Mouse (Mus musculus) midbrain, embryonic 10.5 days (tissue): ENCODE data around the gene Fam126a. TPM values are rescaled to one million over a fixed set of nuclear protein-coding genes. Genes with fewer than 3 reads are reported as not detected.

Source experiments
- DNase-seq: peaks from one replicate; pipeline ENCODE4 v3.0.0-alpha.2; 2017; ENCODE audit warnings: low spot score
- H3K27ac ChIP-seq: fragments of 300-500 bp; sonication (generic); replicated peaks from 2 replicates; pipeline ENCODE4 v1.5.1; 2016; ENCODE audit warnings: mild to moderate bottlenecking
- H3K27me3 ChIP-seq: fragments of 300-500 bp; sonication (generic); 2 replicates; pipeline ENCODE4 v1.6.1; 2016; ENCODE audit warnings: low read depth, mild to moderate bottlenecking; ENCODE audit not compliant: poor library complexity, severe bottlenecking
- H3K36me3 ChIP-seq: fragments of 300-500 bp; sonication (generic); 2 replicates; pipeline ENCODE4 v1.6.1; 2016; ENCODE audit warnings: mild to moderate bottlenecking, moderate library complexity
- H3K4me1 ChIP-seq: fragments of 300-500 bp; sonication (generic); 2 replicates; pipeline ENCODE4 v1.6.1; 2016
- H3K4me3 ChIP-seq: fragments of 300-500 bp; sonication (generic); 2 replicates; pipeline ENCODE4 v1.5.1; 2016; ENCODE audit warnings: mild to moderate bottlenecking, moderate library complexity
- H3K9me3 ChIP-seq: fragments of 300-500 bp; sonication (generic); replicated peaks from 2 replicates; pipeline ENCODE4 v1.6.1; 2016; ENCODE audit warnings: mild to moderate bottlenecking
- WGBS: fragments of 180-500 bp; shearing (Covaris S2); methylation state at CpG from one replicate; pipeline ENCODE4 v1.1.7; 2016; 5-methylcytosine and 5-hydroxymethylcytosine counted together
- polyA plus RNA-seq: library from polyadenylated mRNA; unstranded; fragments of >200 nt; fragmentation: Nextera tagmentation; extraction: Ambion mirVana; gene quantifications from 2 replicates; pipeline ENCODE4 v1.2.1, GENCODE M21; 2016

Fam126a gene
- polyA plus RNA-seq, 1 experiment from 2014 or later: 24.6 TPM

- H3K9me3 ChIP-seq: 0 out of 2 replicates have a peak, but pooled peaks cover 3% of the 10 kb centered on the region
- H3K27ac ChIP-seq: no peak overlapping the region
- peaks cover 21% of the 10 kb centered on the region for H3K36me3 ChIP-seq
- WGBS: 74% methylated on average over 5 of the region's 5 CpGs
- no peak for DNase-seq
- peaks cover 4% of the 10 kb centered on the region; the same call in 1 of the 2 replicates for H3K4me1 ChIP-seq
- no peaks in the 10 kb centered on the region for H3K27me3 ChIP-seq
- H3K4me3 ChIP-seq: no peak overlapping the region
These were observed 17.0 kb downstream of the Fam126a start for GRCm38 (mm10) chr5:24013338-24014003.

GRCm38 (mm10) chr5:23999083-23999671, 31.3 kb downstream of the Fam126a start:
- DNase-seq: no peak
- Histone ChIP-seq H3K4me3 (no peak overlapping the region), H3K36me3 (peaks cover 10% of the 10 kb centered on the region), H3K9me3 (no peaks in the 10 kb centered on the region), H3K27me3 (no peaks in the 10 kb centered on the region), H3K4me1 (no peaks in the 10 kb centered on the region), H3K27ac (no peak overlapping the region)
- WGBS: 69% methylated on average over 1 of the region's 1 CpGs

GRCm38 (mm10) chr5:23995951-23996350, 34.5 kb downstream of the Fam126a start:
- Histone ChIP-seq H3K36me3 (peaks cover 10% of the 10 kb centered on the region), H3K27ac (no peak overlapping the region), H3K4me1 (peaks cover 8% of the 10 kb centered on the region), H3K4me3 (no peak overlapping the region), H3K27me3 (no peaks in the 10 kb centered on the region), H3K9me3 (no peaks in the 10 kb centered on the region)
- 88% methylated on average over 5 of the region's 5 CpGs for whole genome bisulfite sequencing
- DNase-seq: no peak

- Histone ChIP-seq H3K4me3 (no peak overlapping the region), H3K4me1 (peaks cover 8% of the 10 kb centered on the region), H3K9me3 (no peaks in the 10 kb centered on the region), H3K27me3 (no peaks in the 10 kb centered on the region), H3K36me3 (peaks cover 10% of the 10 kb centered on the region), H3K27ac (no peak overlapping the region)
- 96% methylated on average over 3 of the region's 3 CpGs for WGBS
- DNase-seq: no peak
These were observed 35.6 kb downstream of the Fam126a start for GRCm38 (mm10) chr5:23994929-23995328.

GRCm38 (mm10) chr5:23994231-23994630, 36.3 kb downstream of the Fam126a start:
- no peak for DNase-seq

GRCm38 (mm10) chr5:23993553-23993894, 37.0 kb downstream of the Fam126a start:
- Histone ChIP-seq H3K27me3 (no peaks in the 10 kb centered on the region), H3K36me3 (no peaks in the 10 kb centered on the region; the same call in 1 of the 2 replicates), H3K9me3 (no peaks in the 10 kb centered on the region), H3K4me3 (no peak overlapping the region), H3K4me1 (peaks cover 8% of the 10 kb centered on the region), H3K27ac (peak overlapping the region; percentile 39)
- WGBS: 68% methylated on average over 2 of the region's 2 CpGs
- DNase-seq: no peak

More at GRCm38 (mm10) chr5:23994231-23994630, 36.3 kb downstream of the Fam126a start:
- H3K27me3 ChIP-seq: no peaks in the 10 kb centered on the region
- no peaks in the 10 kb centered on the region for H3K9me3 ChIP-seq
- H3K4me1 ChIP-seq: peaks cover 8% of the 10 kb centered on the region
- no peak overlapping the region for H3K27ac ChIP-seq
- WGBS: 89% methylated on average over 2 of the region's 2 CpGs
- H3K4me3 ChIP-seq: no peak overlapping the region
- peaks cover 7% of the 10 kb centered on the region for H3K36me3 ChIP-seq

- Histone ChIP-seq H3K27me3 (no peaks in the 10 kb centered on the region), H3K27ac (peak overlapping the region; percentile 39), H3K4me1 (peaks cover 8% of the 10 kb centered on the region), H3K9me3 (no peaks in the 10 kb centered on the region), H3K4me3 (no peak overlapping the region), H3K36me3 (no peaks in the 10 kb centered on the region)
- WGBS: 78% methylated on average over 5 of the region's 5 CpGs
- DNase-seq: no peak
These were observed 37.5 kb downstream of the Fam126a start for GRCm38 (mm10) chr5:23992876-23993552.

GRCm38 (mm10) chr5:23990001-23990400, 40.5 kb downstream of the Fam126a start:
- Histone ChIP-seq H3K27me3 (no peaks in the 10 kb centered on the region), H3K27ac (0 out of 2 replicates have a peak overlapping the region, but pooled peaks have one; percentile 13), H3K9me3 (no peaks in the 10 kb centered on the region), H3K36me3 (peaks cover 13% of the 10 kb centered on the region; the same call in 1 of the 2 replicates), H3K4me1 (peaks cover 8% of the 10 kb centered on the region), H3K4me3 (no peak overlapping the region)
- DNase-seq: no peak
- 92% methylated on average over 3 of the region's 3 CpGs for WGBS

GRCm38 (mm10) chr5:23987792-23988191, 42.7 kb downstream of the Fam126a start:
- WGBS: 72% methylated on average over 10 of the region's 10 CpGs
- no peaks in the 10 kb centered on the region for H3K27me3 ChIP-seq
- H3K36me3 ChIP-seq: peaks cover 15% of the 10 kb centered on the region
- DNase-seq: no peak
- no peaks in the 10 kb centered on the region for H3K4me1 ChIP-seq
- no peaks in the 10 kb centered on the region for H3K9me3 ChIP-seq
- no peak overlapping the region for H3K27ac ChIP-seq
- no peak overlapping the region for H3K4me3 ChIP-seq

- WGBS: 86% methylated on average over 1 of the region's 1 CpGs
- Histone ChIP-seq H3K27me3 (no peaks in the 10 kb centered on the region), H3K9me3 (no peaks in the 10 kb centered on the region), H3K36me3 (peaks cover 53% of the 10 kb centered on the region), H3K4me1 (no peaks in the 10 kb centered on the region), H3K4me3 (no peak overlapping the region), H3K27ac (no peak overlapping the region)
- no peak for DNase-seq
These were observed 48.4 kb downstream of the Fam126a start for GRCm38 (mm10) chr5:23982081-23982480.

- Histone ChIP-seq H3K27ac (no peak overlapping the region), H3K36me3 (peaks cover 50% of the 10 kb centered on the region), H3K27me3 (no peaks in the 10 kb centered on the region), H3K4me3 (no peak overlapping the region), H3K4me1 (no peaks in the 10 kb centered on the region), H3K9me3 (no peaks in the 10 kb centered on the region)
- no peak for DNase-seq
- 94% methylated on average over 14 of the region's 14 CpGs for WGBS
These were observed 52.0 kb downstream of the Fam126a start for GRCm38 (mm10) chr5:23978516-23978915.

GRCm38 (mm10) chr5:23974994-23975575, 55.4 kb downstream of the Fam126a start:
- Histone ChIP-seq H3K4me1 (no peaks in the 10 kb centered on the region), H3K27me3 (no peaks in the 10 kb centered on the region), H3K27ac (no peak overlapping the region), H3K36me3 (peaks cover 35% of the 10 kb centered on the region), H3K9me3 (no peaks in the 10 kb centered on the region), H3K4me3 (no peak overlapping the region)
- WGBS: 91% methylated on average over 3 of the region's 3 CpGs
- no peak for DNase-seq

GRCm38 (mm10) chr5:23967705-23968104, 62.8 kb downstream of the Fam126a start:
- H3K27me3 ChIP-seq: no peaks in the 10 kb centered on the region
- no peak overlapping the region for H3K4me3 ChIP-seq
- no peaks in the 10 kb centered on the region for H3K36me3 ChIP-seq
- H3K4me1 ChIP-seq: no peaks in the 10 kb centered on the region
- no peaks in the 10 kb centered on the region for H3K9me3 ChIP-seq
- 84% methylated on average over 5 of the region's 5 CpGs for WGBS
- H3K27ac ChIP-seq: no peak overlapping the region
- no peak for DNase-seq
